Mouse (Mus musculus) midbrain, embryonic 15.5 days (tissue): ENCODE data around the gene Tie1. TPM values are rescaled to one million over a fixed set of nuclear protein-coding genes. Genes with fewer than 3 reads are reported as not detected.
A peak's percentile ranks its signal among the peaks of the same experiment; 100 is the strongest.
"Not testable (repeated sequence)": the region's sequence is repeated elsewhere in the genome, so short reads cannot be mapped to it uniquely, and the experiment has no call there.

Experiments
- ATAC-seq: fragments of 200-750 bp; cut with Nextera tagmentation; replicated peaks from 2 replicates; pipeline ENCODE4 v1.8.0; 2017; ENCODE audit warnings: moderate TSS enrichment
- H3K27ac ChIP-seq: fragments of 300-500 bp; sonication (generic); 2 replicates; pipeline ENCODE4 v1.5.1; 2015; ENCODE audit warnings: mild to moderate bottlenecking, inconsistent platforms
- H3K27me3 ChIP-seq: fragments of 300-500 bp; sonication (generic); replicated peaks from 2 replicates; pipeline ENCODE4 v1.6.1; 2015; ENCODE audit warnings: inconsistent platforms
- H3K36me3 ChIP-seq: fragments of 300-500 bp; sonication (generic); replicated peaks from 2 replicates; pipeline ENCODE4 v1.6.1; 2015; ENCODE audit warnings: inconsistent platforms
- H3K4me1 ChIP-seq: fragments of 300-500 bp; sonication (generic); 2 replicates; pipeline ENCODE4 v1.6.1; 2015; ENCODE audit warnings: inconsistent platforms
- H3K4me2 ChIP-seq: fragments of 300-500 bp; sonication (generic); 2 replicates; pipeline ENCODE4 v1.6.1; 2015; ENCODE audit warnings: inconsistent platforms, mild to moderate bottlenecking, moderate library complexity
- H3K4me3 ChIP-seq: fragments of 300-500 bp; sonication (generic); 2 replicates; pipeline ENCODE4 v1.5.1; 2015; ENCODE audit warnings: mild to moderate bottlenecking, inconsistent platforms
- H3K9ac ChIP-seq: fragments of 300-500 bp; sonication (generic); 2 replicates; pipeline ENCODE4 v1.6.1; 2015; ENCODE audit warnings: mild to moderate bottlenecking, inconsistent platforms
- H3K9me3 ChIP-seq: fragments of 300-500 bp; sonication (generic); 2 replicates; pipeline ENCODE4 v1.6.1; 2016; ENCODE audit warnings: inconsistent platforms
- WGBS: fragments of 180-500 bp; shearing (Covaris S2); methylation state at CpG from one replicate; pipeline ENCODE4 v1.1.7; 2015; ENCODE audit warnings: mixed read lengths; 5-methylcytosine and 5-hydroxymethylcytosine counted together
- polyA plus RNA-seq: library from polyadenylated mRNA; unstranded; fragments of >200 nt; fragmentation: Nextera tagmentation; extraction: Ambion mirVana; gene quantifications from 2 replicates; pipeline ENCODE4 v1.2.1, GENCODE M21; 2015

Tie1 gene
- polyA plus RNA-seq, 1 experiment from 2014 or later, result 16.8 TPM

- no peak overlapping the region for H3K4me3 ChIP-seq
- H3K27me3 ChIP-seq, result no peaks in the 10 kb centered on the region
- no peak overlapping the region for H3K9ac ChIP-seq
- H3K27ac ChIP-seq, result no peak overlapping the region
- no peak overlapping the region for H3K4me2 ChIP-seq
- H3K9me3 ChIP-seq, result no peaks in the 10 kb centered on the region
- WGBS, result 36% methylated on average over 16 of the region's 16 CpGs
- ATAC-seq, result no peak; the same call in 1 of the 2 replicates
- H3K36me3 ChIP-seq, result no peaks in the 10 kb centered on the region
- H3K4me1 ChIP-seq, result peaks cover 9% of the 10 kb centered on the region
Measured at GRCm38 (mm10) chr4:118517497-118518146, 27.8 kb upstream of the Tie1 start.

DNA sequence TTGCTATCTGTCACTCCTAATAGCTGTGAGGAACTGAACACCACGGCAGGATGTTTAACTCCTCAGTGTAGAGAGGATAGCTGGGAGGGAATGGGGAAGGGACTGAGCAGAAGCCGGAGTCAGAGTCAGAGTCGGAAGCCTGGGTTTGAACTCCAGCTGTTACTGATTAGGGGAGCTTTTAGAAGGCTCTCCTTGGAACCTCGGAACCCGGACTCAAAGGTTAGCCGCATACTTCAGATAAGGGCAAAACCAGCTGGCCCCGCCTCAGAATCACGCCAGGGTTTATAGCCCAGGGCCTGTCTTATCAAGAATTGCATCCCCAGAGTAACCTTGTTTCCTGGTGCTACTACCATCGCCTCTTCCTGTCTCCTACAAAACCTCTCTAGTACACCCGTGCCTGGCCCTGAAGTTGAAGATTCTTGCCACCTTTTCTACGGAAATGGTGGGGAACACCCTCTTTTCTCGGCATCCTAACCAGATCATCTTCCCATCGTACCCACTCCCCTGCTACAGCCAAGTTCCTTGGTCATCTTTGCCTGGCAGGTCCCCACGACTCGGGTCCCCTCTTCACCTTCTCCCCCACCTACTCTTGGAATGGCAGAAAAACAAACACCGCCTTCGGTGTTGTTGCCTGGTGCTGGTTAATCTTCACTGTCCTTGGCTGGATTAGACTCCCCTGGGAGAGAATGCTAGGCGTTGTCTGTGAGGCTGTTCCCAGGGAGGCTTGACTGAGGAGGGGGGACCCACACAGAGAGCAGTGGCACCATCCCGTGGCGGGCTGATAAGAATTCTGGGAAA lies 27.0 kb upstream of the Tie1 start:
- ATAC-seq, result peak; percentile 27; the same call in 1 of the 2 replicates
- Histone ChIP-seq H3K27ac (no peak overlapping the region), H3K36me3 (no peaks in the 10 kb centered on the region), H3K9me3 (no peaks in the 10 kb centered on the region), H3K4me1 (peaks cover 9% of the 10 kb centered on the region), H3K27me3 (no peaks in the 10 kb centered on the region), H3K4me2 (no peak overlapping the region), H3K4me3 (no peak overlapping the region), H3K9ac (no peak overlapping the region)
- 27% methylated on average over 20 of the region's 20 CpGs for WGBS

- no peak overlapping the region for H3K9ac ChIP-seq
- no peak overlapping the region for H3K4me3 ChIP-seq
- H3K4me1 ChIP-seq, result 0 out of 2 replicates have a peak, but pooled peaks cover 3% of the 10 kb centered on the region
- no peak overlapping the region for H3K4me2 ChIP-seq
- H3K36me3 ChIP-seq, result no peaks in the 10 kb centered on the region
- no peak overlapping the region for H3K27ac ChIP-seq
- no peak for ATAC-seq
- whole genome bisulfite sequencing, result 11% methylated on average over 6 of the region's 6 CpGs
- no peaks in the 10 kb centered on the region for H3K9me3 ChIP-seq
- no peaks in the 10 kb centered on the region for H3K27me3 ChIP-seq
Measured at GRCm38 (mm10) chr4:118509050-118509449, 19.2 kb upstream of the Tie1 start.

- not testable (repeated sequence) for H3K4me1 ChIP-seq, H3K9ac ChIP-seq, H3K9me3 ChIP-seq, H3K4me3 ChIP-seq, H3K27me3 ChIP-seq, H3K27ac ChIP-seq, H3K4me2 ChIP-seq, H3K36me3 ChIP-seq, ATAC-seq
- 85% methylated on average over 1 of the region's 1 CpGs for WGBS
Measured at GRCm38 (mm10) chr4:118507171-118507570, 17.3 kb upstream of the Tie1 start.

DNA sequence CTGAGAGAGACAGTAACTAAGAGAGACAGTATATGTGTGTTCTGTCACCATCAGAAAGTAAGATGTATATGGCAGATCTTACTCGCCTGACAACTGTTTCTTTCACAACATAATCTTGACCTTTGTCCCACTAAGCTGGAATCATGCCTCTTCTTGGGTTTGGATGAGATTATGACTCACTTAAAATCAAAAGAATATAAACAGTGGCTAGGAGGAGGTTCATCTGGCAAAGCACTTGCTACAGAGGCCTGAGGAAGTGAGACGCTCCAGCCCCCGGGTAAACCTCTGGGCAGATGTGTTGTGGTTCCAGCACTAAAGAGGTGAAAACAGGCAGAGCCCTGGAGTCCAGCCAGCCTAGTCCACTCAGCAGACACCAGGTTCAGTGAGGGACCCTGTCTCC lies 15.7 kb upstream of the Tie1 start:
- ATAC-seq, result no peak
- Histone ChIP-seq H3K4me1 (no peaks in the 10 kb centered on the region), H3K9me3 (no peaks in the 10 kb centered on the region), H3K27ac (no peak overlapping the region), H3K4me2 (no peak overlapping the region), H3K9ac (no peak overlapping the region), H3K27me3 (no peaks in the 10 kb centered on the region), H3K4me3 (no peak overlapping the region), H3K36me3 (no peaks in the 10 kb centered on the region)
- 80% methylated on average over 3 of the region's 3 CpGs for WGBS

DNA sequence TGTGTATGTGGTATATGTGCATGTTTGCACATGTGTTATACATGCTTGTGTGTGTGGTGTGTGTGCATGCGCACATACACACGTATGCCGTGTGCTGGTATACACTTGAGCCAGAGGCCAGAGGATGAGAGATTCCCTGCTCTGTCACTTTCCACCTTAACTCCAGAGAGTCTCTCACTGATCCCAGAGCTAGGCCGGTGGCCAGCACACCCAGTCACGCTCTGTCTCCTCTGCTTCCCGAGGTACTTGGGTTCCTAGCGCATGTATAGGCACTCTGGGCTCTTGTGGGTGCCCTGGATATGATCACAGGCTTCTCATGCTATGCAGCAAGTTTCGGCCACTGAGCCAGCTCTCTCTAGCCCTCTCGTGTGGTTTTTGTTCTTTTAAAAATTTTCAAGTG lies 10.9 kb upstream of the Tie1 start:
- Histone ChIP-seq H3K36me3 (no peaks in the 10 kb centered on the region), H3K27me3 (no peaks in the 10 kb centered on the region), H3K9me3 (no peaks in the 10 kb centered on the region), H3K27ac (no peak overlapping the region), H3K4me1 (no peaks in the 10 kb centered on the region), H3K9ac (no peak overlapping the region), H3K4me3 (no peak overlapping the region), H3K4me2 (no peak overlapping the region)
- 72% methylated on average over 9 of the region's 9 CpGs for WGBS
- ATAC-seq, result no peak

GRCm38 (mm10) chr4:118500171-118500724 lies 10.4 kb upstream of the Tie1 start:
- WGBS, result 51% methylated on average over 6 of the region's 6 CpGs
- no peak for ATAC-seq
- H3K4me2 ChIP-seq, result no peak overlapping the region
- H3K9me3 ChIP-seq, result no peaks in the 10 kb centered on the region
- no peaks in the 10 kb centered on the region for H3K4me1 ChIP-seq
- H3K9ac ChIP-seq, result no peak overlapping the region
- H3K27me3 ChIP-seq, result no peaks in the 10 kb centered on the region
- H3K4me3 ChIP-seq, result no peak overlapping the region
- H3K36me3 ChIP-seq, result no peaks in the 10 kb centered on the region
- no peak overlapping the region for H3K27ac ChIP-seq

- WGBS, result 96% methylated on average over 10 of the region's 10 CpGs
- H3K4me3 ChIP-seq, result no peak overlapping the region
- no peak overlapping the region for H3K9ac ChIP-seq
- H3K27me3 ChIP-seq, result no peaks in the 10 kb centered on the region
- H3K36me3 ChIP-seq, result no peaks in the 10 kb centered on the region
- H3K4me1 ChIP-seq, result no peaks in the 10 kb centered on the region
- H3K27ac ChIP-seq, result no peak overlapping the region
- no peak overlapping the region for H3K4me2 ChIP-seq
- ATAC-seq, result no peak
- no peaks in the 10 kb centered on the region for H3K9me3 ChIP-seq
Measured at GRCm38 (mm10) chr4:118490461-118490860, 600 bp upstream of the Tie1 start.

DNA sequence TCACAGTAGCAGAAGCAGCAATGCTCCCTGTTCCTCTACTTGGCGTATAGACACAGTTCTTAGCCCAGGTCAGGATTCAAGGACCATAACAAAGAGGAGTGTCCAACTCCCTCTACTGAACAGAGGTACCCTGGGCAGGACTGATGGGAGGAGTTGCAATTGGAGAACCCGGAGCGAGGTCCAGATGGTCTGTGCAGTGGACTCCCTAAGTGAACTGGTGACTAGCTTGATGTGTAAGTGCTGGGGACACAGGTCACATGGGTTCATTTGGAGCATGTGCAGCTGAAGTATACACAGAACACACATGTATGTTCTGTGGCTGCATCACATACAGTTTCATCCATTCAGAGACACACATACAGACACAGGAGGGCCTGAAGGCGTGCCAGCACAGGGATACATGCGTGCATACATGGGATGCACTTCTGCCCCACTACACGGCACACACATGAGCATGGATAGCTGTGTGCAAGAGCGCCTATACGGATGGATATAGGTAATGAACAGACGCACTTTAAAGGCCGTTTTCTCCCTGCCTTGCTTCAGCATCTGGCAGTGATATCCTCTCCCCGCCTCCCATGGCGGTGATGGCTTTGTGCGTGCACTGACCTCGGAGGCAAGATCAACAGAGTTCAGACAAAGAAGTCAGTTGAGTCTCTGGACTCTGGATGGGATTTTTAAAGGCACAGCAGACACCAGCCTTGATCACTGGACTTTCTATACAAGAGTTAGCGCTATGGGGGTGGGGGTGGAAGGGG lies 12.9 kb downstream of the Tie1 start:
- ATAC-seq, result no peak
- H3K36me3 ChIP-seq, result no peaks in the 10 kb centered on the region
- H3K4me2 ChIP-seq, result no peak overlapping the region
- 45% methylated on average over 15 of the region's 15 CpGs for WGBS
- no peaks in the 10 kb centered on the region for H3K9me3 ChIP-seq
- no peak overlapping the region for H3K9ac ChIP-seq
- H3K4me1 ChIP-seq, result no peaks in the 10 kb centered on the region
- H3K27me3 ChIP-seq, result no peaks in the 10 kb centered on the region
- H3K4me3 ChIP-seq, result no peak overlapping the region
- no peak overlapping the region for H3K27ac ChIP-seq

DNA sequence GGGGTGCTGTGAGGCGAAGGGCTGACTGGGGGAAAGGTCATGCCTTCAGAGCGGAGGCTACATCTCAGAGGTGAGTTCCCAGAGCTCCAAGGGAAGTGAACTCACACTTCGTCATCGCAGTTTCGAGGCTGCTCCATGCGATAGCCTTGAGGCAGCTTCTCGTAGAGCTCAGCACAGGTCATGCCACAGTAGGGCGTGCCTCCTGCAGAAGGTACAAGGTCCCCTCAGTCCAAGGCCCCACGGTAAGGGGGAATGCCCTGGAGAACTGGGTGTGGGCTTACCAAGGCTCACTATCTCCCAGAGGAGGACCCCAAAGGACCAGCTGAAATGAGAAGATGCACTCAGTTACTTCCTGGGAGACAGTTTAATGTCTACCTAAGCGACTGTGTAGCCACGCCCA lies 17.2 kb downstream of the Tie1 start:
- no peak for ATAC-seq
- Histone ChIP-seq H3K9me3 (no peaks in the 10 kb centered on the region; the same call in 1 of the 2 replicates), H3K4me2 (no peak overlapping the region)

DNA sequence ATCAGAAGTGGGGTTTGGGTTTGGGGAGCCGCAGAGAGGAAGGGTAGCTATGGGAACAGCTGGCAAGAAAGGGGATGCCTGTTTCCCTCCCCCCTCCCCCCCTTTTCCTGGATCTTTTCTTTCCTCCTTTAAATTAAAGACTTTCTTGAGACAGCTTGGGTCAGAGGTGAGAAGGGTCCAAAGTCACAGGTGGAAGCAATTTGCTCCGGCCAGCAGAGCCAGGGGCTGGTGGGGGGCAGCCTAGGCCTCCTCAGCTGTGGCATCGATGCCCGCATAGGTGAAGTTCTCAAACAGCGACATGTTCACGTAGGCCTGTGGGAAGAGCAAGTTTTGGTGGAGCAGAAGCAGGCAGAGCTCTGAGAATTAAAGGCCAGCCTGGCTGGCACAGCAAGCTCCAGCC lies 18.6 kb downstream of the Tie1 start:
- H3K9me3 ChIP-seq, result no peaks in the 10 kb centered on the region; the same call in 1 of the 2 replicates

More for the DNA sequence above, 17.2 kb downstream of the Tie1 start:
- Histone ChIP-seq H3K9ac (no peak overlapping the region), H3K27me3 (no peaks in the 10 kb centered on the region), H3K4me3 (no peak overlapping the region), H3K27ac (no peak overlapping the region), H3K4me1 (no peaks in the 10 kb centered on the region), H3K36me3 (no peaks in the 10 kb centered on the region)
- 91% methylated on average over 11 of the region's 11 CpGs for WGBS

GRCm38 (mm10) chr4:118465697-118466163 lies 24.1 kb downstream of the Tie1 start:
- ATAC-seq, result no peak
- WGBS, result 64% methylated on average over 11 of the region's 11 CpGs

More for the DNA sequence above, 18.6 kb downstream of the Tie1 start:
- no peak overlapping the region for H3K9ac ChIP-seq
- H3K27me3 ChIP-seq, result no peaks in the 10 kb centered on the region
- no peaks in the 10 kb centered on the region for H3K36me3 ChIP-seq
- H3K4me1 ChIP-seq, result no peaks in the 10 kb centered on the region
- WGBS, result 92% methylated on average over 6 of the region's 6 CpGs
- H3K27ac ChIP-seq, result no peak overlapping the region
- ATAC-seq, result no peak
- H3K4me2 ChIP-seq, result no peak overlapping the region
- no peak overlapping the region for H3K4me3 ChIP-seq

More at GRCm38 (mm10) chr4:118465697-118466163, 24.1 kb downstream of the Tie1 start:
- Histone ChIP-seq H3K9ac (no peak overlapping the region), H3K27ac (no peak overlapping the region), H3K27me3 (no peaks in the 10 kb centered on the region), H3K9me3 (no peaks in the 10 kb centered on the region; the same call in 1 of the 2 replicates), H3K4me2 (no peak overlapping the region), H3K4me1 (no peaks in the 10 kb centered on the region), H3K36me3 (no peaks in the 10 kb centered on the region), H3K4me3 (no peak overlapping the region)
